Mouse (Mus musculus) intestine, postnatal 0 days (tissue): ENCODE measurements around the gene Rad54l2. TPM values are rescaled to one million over a fixed set of nuclear protein-coding genes. Genes with fewer than 3 reads are reported as not detected.

Experiments
- ATAC-seq: fragments of 200-750 bp; cut with Nextera tagmentation; 2 replicates; pipeline ENCODE4 v1.8.0; 2017; ENCODE audit warnings: mild to moderate bottlenecking, moderate TSS enrichment, moderate library complexity
- H3K27ac ChIP-seq: fragments of 300-500 bp; sonication (generic); 2 replicates; pipeline ENCODE4 v1.5.1; 2014; ENCODE audit warnings: mild to moderate bottlenecking, low read depth, low read length, moderate library complexity
- H3K27me3 ChIP-seq: fragments of 300-500 bp; sonication (generic); replicated peaks from 2 replicates; pipeline ENCODE4 v1.6.1; 2014; ENCODE audit warnings: low read length, mixed read lengths; ENCODE audit not compliant: control insufficient read depth, insufficient read depth
- H3K36me3 ChIP-seq: fragments of 300-500 bp; sonication (generic); 2 replicates; pipeline ENCODE4 v1.6.1; 2014; ENCODE audit warnings: mild to moderate bottlenecking, moderate library complexity; ENCODE audit not compliant: control insufficient read depth, insufficient read depth
- H3K4me1 ChIP-seq: fragments of 300-500 bp; sonication (generic); replicated peaks from 2 replicates; pipeline ENCODE4 v1.6.1; 2014; ENCODE audit warnings: antibody characterized with exemption, low read length, mixed read lengths; ENCODE audit not compliant: control insufficient read depth, insufficient read depth
- H3K4me2 ChIP-seq: fragments of 300-500 bp; sonication (generic); replicated peaks from 2 replicates; pipeline ENCODE4 v1.6.1; 2014; ENCODE audit warnings: low read depth, mild to moderate bottlenecking, moderate library complexity
- H3K4me3 ChIP-seq: fragments of 300-500 bp; sonication (generic); 2 replicates; pipeline ENCODE4 v1.5.1; 2014; ENCODE audit warnings: low read depth, low read length
- H3K9ac ChIP-seq: fragments of 300-500 bp; sonication (generic); 2 replicates; pipeline ENCODE4 v1.6.1; 2014; ENCODE audit warnings: mild to moderate bottlenecking, low read depth, low read length
- H3K9me3 ChIP-seq: fragments of 300-500 bp; sonication (generic); 2 replicates; pipeline ENCODE4 v1.6.1; 2016; ENCODE audit warnings: mixed run types; ENCODE audit not compliant: control insufficient read depth
- CTCF ChIP-seq: sonication (generic); IDR thresholded peaks from 2 replicates; pipeline ENCODE4 v1.5.1; 2016; ENCODE audit warnings: low read depth, mild to moderate bottlenecking, control low read depth, antibody characterized with exemption, moderate library complexity
- WGBS: fragments of 180-500 bp; shearing (Covaris S2); extraction: QIAGEN DNeasy Blood & Tissue Kit; methylation state at CpG from one replicate; pipeline ENCODE4 v1.1.7; 2014; 5-methylcytosine and 5-hydroxymethylcytosine counted together
- polyA plus RNA-seq: library from polyadenylated mRNA; unstranded; fragments of >200 nt; fragmentation: Nextera tagmentation; extraction: Ambion mirVana; gene quantifications from 2 replicates; pipeline ENCODE4 v1.2.1, GENCODE M21; 2015

The Rad54l2 gene
- 1.9 and 3.0 TPM in 2 replicates for polyA plus RNA-seq

GRCm38 (mm10) chr9:106788812-106789321 is at the start of gene Rad54l2:
Rad54l2 (minus strand) TSS chr9:106789194.
- Histone ChIP-seq H3K36me3 (no peaks in the 10 kb centered on the region), H3K27me3 (no peaks in the 10 kb centered on the region), H3K9ac (peak within 1 kb of the TSS; percentile 100), H3K4me3 (peak within 1 kb of the TSS; percentile 99), H3K9me3 (no peaks in the 10 kb centered on the region), H3K4me1 (peaks cover 3% of the 10 kb centered on the region; the same call in 1 of the 2 replicates), H3K27ac (peak within 1 kb of the TSS; percentile 81), H3K4me2 (peak within 1 kb of the TSS; percentile 76)
- ATAC-seq: peak; percentile 78
- WGBS: under 1% methylated on average over 49 of the region's 49 CpGs
- TF ChIP-seq CTCF: peak; percentile 42

GRCm38 (mm10) chr9:106822381-106823104 is 33.5 kb upstream of the Rad54l2 start:
- Histone ChIP-seq H3K27ac (peak overlapping the region; percentile 95), H3K4me3 (peak overlapping the region; percentile 98), H3K4me1 (no peaks in the 10 kb centered on the region), H3K36me3 (no peaks in the 10 kb centered on the region), H3K9ac (peak overlapping the region; percentile 90), H3K27me3 (no peaks in the 10 kb centered on the region), H3K9me3 (no peaks in the 10 kb centered on the region), H3K4me2 (peak overlapping the region; percentile 75)
- ATAC-seq: peak; percentile 81
- TF ChIP-seq CTCF: no peak; the same call in 1 of the 2 replicates
- WGBS: under 1% methylated on average over 29 of the region's 32 CpGs

- WGBS: under 1% methylated on average over 57 of the region's 71 CpGs
- Histone ChIP-seq H3K9me3 (no peaks in the 10 kb centered on the region), H3K27ac (peak within 1 kb of the TSS; percentile 95), H3K4me2 (peak within 1 kb of the TSS; percentile 75), H3K27me3 (no peaks in the 10 kb centered on the region), H3K4me1 (no peaks in the 10 kb centered on the region), H3K36me3 (no peaks in the 10 kb centered on the region), H3K4me3 (peak within 1 kb of the TSS; percentile 98), H3K9ac (peak within 1 kb of the TSS; percentile 90)
- peak; percentile 99 for ATAC-seq
- TF ChIP-seq CTCF: peak; percentile 28
These were observed 32.8 kb upstream of the Rad54l2 start, which contains the start of gene Dcaf1 for GRCm38 (mm10) chr9:106821618-106822380. Dcaf1 (plus strand) TSS chr9:106821874.

DNA sequence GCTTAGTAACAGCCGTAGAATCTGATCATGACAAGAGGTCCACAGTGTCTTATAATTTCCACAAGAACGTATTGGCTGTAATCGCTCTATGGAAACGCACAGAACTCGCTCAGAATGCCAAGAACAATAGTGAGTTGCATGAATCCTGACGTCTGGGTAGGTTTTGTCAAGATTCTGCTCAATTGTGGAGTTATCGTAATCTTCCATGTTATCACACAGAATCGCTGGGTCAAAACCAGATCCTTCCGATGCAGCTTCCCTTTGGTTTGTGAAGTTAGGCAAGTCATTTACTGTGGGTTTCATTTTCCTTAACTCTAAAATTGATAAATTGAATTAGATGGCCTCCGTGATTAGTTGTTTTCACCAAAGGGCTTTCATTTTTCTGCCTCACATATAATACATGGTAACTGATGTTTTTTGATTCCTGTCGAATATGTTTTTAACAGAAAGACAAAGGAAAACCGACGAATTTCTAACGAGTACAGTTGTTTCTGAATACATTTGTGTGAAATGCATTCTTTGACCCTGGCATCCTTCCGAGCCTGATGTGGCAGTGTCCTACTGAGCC is 32.1 kb upstream of the Rad54l2 start:
- 43% methylated on average over 15 of the region's 15 CpGs for WGBS
- TF ChIP-seq CTCF: no peak
- Histone ChIP-seq H3K4me1 (no peaks in the 10 kb centered on the region), H3K27me3 (no peaks in the 10 kb centered on the region), H3K9me3 (no peaks in the 10 kb centered on the region), H3K27ac (no peak overlapping the region), H3K4me2 (peak overlapping the region; percentile 75), H3K9ac (peak overlapping the region; percentile 53), H3K4me3 (peak overlapping the region; percentile 98), H3K36me3 (no peaks in the 10 kb centered on the region)
- no peak for ATAC-seq

GRCm38 (mm10) chr9:106819201-106819600 is 30.2 kb upstream of the Rad54l2 start:
- Histone ChIP-seq H3K4me3 (no peak overlapping the region), H3K4me2 (no peak overlapping the region), H3K9me3 (no peaks in the 10 kb centered on the region), H3K27me3 (no peaks in the 10 kb centered on the region), H3K4me1 (no peaks in the 10 kb centered on the region), H3K27ac (no peak overlapping the region), H3K9ac (no peak overlapping the region), H3K36me3 (no peaks in the 10 kb centered on the region)
- 100% methylated on average over 1 of the region's 1 CpGs for WGBS
- peak; percentile 65 for TF ChIP-seq CTCF
- no peak for ATAC-seq

GRCm38 (mm10) chr9:106818191-106818590 is 29.2 kb upstream of the Rad54l2 start:
- H3K9ac ChIP-seq: no peak overlapping the region
- H3K36me3 ChIP-seq: no peaks in the 10 kb centered on the region
- no peak overlapping the region for H3K27ac ChIP-seq
- H3K4me3 ChIP-seq: no peak overlapping the region
- H3K9me3 ChIP-seq: no peaks in the 10 kb centered on the region
- ATAC-seq: no peak
- 79% methylated on average over 6 of the region's 6 CpGs for WGBS
- no peaks in the 10 kb centered on the region for H3K27me3 ChIP-seq
- TF ChIP-seq CTCF: no peak
- no peaks in the 10 kb centered on the region for H3K4me1 ChIP-seq
- H3K4me2 ChIP-seq: no peak overlapping the region
